Comparison of ENCODE assay signal across 16 mouse cellular contexts in the genomic region with DNA sequence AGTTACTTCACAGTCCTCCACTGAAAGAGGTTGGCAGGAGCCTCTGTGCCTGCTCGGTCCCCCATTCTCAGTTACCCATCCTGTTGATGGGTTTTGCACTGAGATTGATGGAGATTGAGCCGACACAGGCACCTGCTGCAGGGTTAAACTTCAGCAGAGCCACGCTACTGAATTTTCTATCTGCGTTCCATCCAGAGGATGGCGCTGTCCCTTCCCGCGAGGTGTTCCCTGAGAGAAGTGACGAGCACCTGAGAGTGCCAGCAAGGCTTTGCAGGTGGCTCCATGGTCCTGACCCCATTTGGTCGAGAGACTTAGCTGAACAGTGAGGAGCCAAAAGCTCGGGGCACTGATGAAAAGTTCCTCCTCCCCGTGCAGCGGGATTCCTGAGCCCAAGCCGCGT.
"Had no signal": no experiment of that assay in that cellular context is flagged by ENCODE, and none has a peak within 500 bp of the region (broad histone marks: within the 10 kb centered on the region; RNA-seq: fewer than 3 reads in every experiment).

No protein-coding gene starts in this region.

- H3K27me3 ChIP-seq: liver, embryonic 13.5 days; lung, embryonic 15.5 days; stomach, embryonic 15.5 days had no signal

- H3K4me3 ChIP-seq: liver, embryonic 13.5 days; lung, embryonic 15.5 days; stomach, embryonic 15.5 days had no signal

- DNase-seq: kidney, adult 18-20 months; kidney, adult 9 months; kidney, postnatal 14 days; kidney, postnatal 4 days; liver, embryonic 13.5 days; lung, adult 18-20 months; lung, postnatal 10 days; lung, postnatal 4 days; midbrain, embryonic 14.5 days; right cerebral cortex, adult 18-20 months; right cerebral cortex, postnatal 14 days; right cerebral cortex, postnatal 4 days; thymus, postnatal 25 days had no signal

- H3K27ac ChIP-seq: liver, embryonic 13.5 days; lung, embryonic 15.5 days; stomach, embryonic 15.5 days had no signal

- H3K9ac ChIP-seq: liver, embryonic 13.5 days; lung, embryonic 15.5 days; stomach, embryonic 15.5 days had no signal

- H3K9me3 ChIP-seq: lung, embryonic 15.5 days; stomach, embryonic 15.5 days had no signal

- H3K4me1 ChIP-seq: lung, embryonic 15.5 days; stomach, embryonic 15.5 days had no signal

- H3K4me2 ChIP-seq: liver, embryonic 13.5 days; lung, embryonic 15.5 days; midbrain, embryonic 11.5 days; stomach, embryonic 15.5 days had no signal
